Mouse (Mus musculus) ZHBTc4 (cell line): ENCODE measurements around the gene Unc13d.
A peak's percentile ranks its signal among the peaks of the same experiment; 100 is the strongest.
"Not testable (repeated sequence)": the region's sequence is repeated elsewhere in the genome, so short reads cannot be mapped to it uniquely, and the experiment has no call there.

Source experiments
- DNase-seq: peaks from one replicate; pipeline ENCODE4 v3.0.0-alpha.2; 2011; ENCODE audit warnings: low read depth, low spot score

The Unc13d gene

GRCm38 (mm10) chr11:116077446-116078204 lies at the start of gene Unc13d:
Gene Unc13d, minus strand, starts transcription at chr11:116077961.
- peak; percentile 73 for DNase-seq

- DNase-seq, result no peak
Measured at GRCm38 (mm10) chr11:116126261-116126660, 48.5 kb upstream of the Unc13d start.

GRCm38 (mm10) chr11:116121731-116122245 lies 44.0 kb upstream of the Unc13d start:
- DNase-seq, result not testable (repeated sequence)

GRCm38 (mm10) chr11:116117819-116118218 lies 40.1 kb upstream of the Unc13d start:
- peak; percentile 74 for DNase-seq

- DNase-seq, result no peak
Measured at GRCm38 (mm10) chr11:116117241-116117640, 39.5 kb upstream of the Unc13d start.

- DNase-seq, result peak; percentile 46
Measured at GRCm38 (mm10) chr11:116111611-116112203, 33.9 kb upstream of the Unc13d start.

- no peak for DNase-seq
Measured at GRCm38 (mm10) chr11:116111067-116111466, 33.3 kb upstream of the Unc13d start.

- no peak for DNase-seq
Measured at GRCm38 (mm10) chr11:116110540-116110939, 32.8 kb upstream of the Unc13d start.

GRCm38 (mm10) chr11:116110131-116110530 lies 32.4 kb upstream of the Unc13d start:
- DNase-seq, result no peak

GRCm38 (mm10) chr11:116109441-116110081 lies 31.8 kb upstream of the Unc13d start:
- DNase-seq, result peak; percentile 62

- no peak for DNase-seq
Measured at GRCm38 (mm10) chr11:116108464-116109137, 30.8 kb upstream of the Unc13d start.

GRCm38 (mm10) chr11:116107777-116108285 lies 30.1 kb upstream of the Unc13d start:
- peak; percentile 36 for DNase-seq

- no peak for DNase-seq
Measured at GRCm38 (mm10) chr11:116106963-116107776, 29.4 kb upstream of the Unc13d start.

GRCm38 (mm10) chr11:116106154-116106962 lies 28.6 kb upstream of the Unc13d start:
- DNase-seq, result peak; percentile 80

GRCm38 (mm10) chr11:116105065-116105464 lies 27.3 kb upstream of the Unc13d start:
- DNase-seq, result no peak

GRCm38 (mm10) chr11:116104006-116104646 lies 26.4 kb upstream of the Unc13d start:
- DNase-seq, result peak; percentile 89

- no peak for DNase-seq
Measured at GRCm38 (mm10) chr11:116103572-116103971, 25.8 kb upstream of the Unc13d start.

GRCm38 (mm10) chr11:116102472-116102871 lies 24.7 kb upstream of the Unc13d start:
- no peak for DNase-seq

GRCm38 (mm10) chr11:116101931-116102381 lies 24.2 kb upstream of the Unc13d start:
- DNase-seq, result peak; percentile 37
